Mouse (Mus musculus): ENCODE measurements around the gene Armc7.

- no peak for TF ChIP-seq CTCF (IDR thresholded peaks at IDR 0.05; ENCODE audit: low read depth, low read length)
- TF ChIP-seq TAL1 (conservative IDR thresholded peaks at IDR 0.05; ENCODE audit: low read depth, low read length), result no peak
- TF ChIP-seq GATA1 (IDR thresholded peaks at IDR 0.05; ENCODE audit: borderline replicate concordance, low read length), result no peak
- no peak for TF ChIP-seq GATA2 (IDR thresholded peaks at IDR 0.05; ENCODE audit: borderline replicate concordance, low read depth, low read length)
- no peak for TF ChIP-seq POLR2AphosphoS5 (IDR thresholded peaks at IDR 0.05; ENCODE audit: insufficient replicate concordance, low read depth, low read length)
Observed at GRCm38 (mm10) chr11:115451781-115452241, 23.7 kb upstream of the Armc7 start.

All from G1E (cell line).